Mouse (Mus musculus) midbrain, embryonic 11.5 days (tissue): ENCODE data around the gene Alx3. TPM values are rescaled to one million over a fixed set of nuclear protein-coding genes. Genes with fewer than 3 reads are reported as not detected.
A peak's percentile ranks its signal among the peaks of the same experiment; 100 is the strongest.

ENCODE experiments used
- ATAC-seq: fragments of 200-750 bp; cut with Nextera tagmentation; 2 replicates; pipeline ENCODE4 v1.8.0; 2017; ENCODE audit warnings: moderate TSS enrichment, moderate library complexity; ENCODE audit not compliant: low FRiP score
- DNase-seq: peaks from one replicate; pipeline ENCODE4 v3.0.0; 2015; ENCODE audit warnings: low spot score; ENCODE audit errors: missing footprints
- H3K27ac ChIP-seq: fragments of 300-500 bp; sonication (generic); 2 replicates; pipeline ENCODE4 v1.5.1; 2014; ENCODE audit warnings: low read depth, low read length
- H3K27me3 ChIP-seq: fragments of 300-500 bp; sonication (generic); 2 replicates; pipeline ENCODE4 v1.6.1; 2014; ENCODE audit warnings: mild to moderate bottlenecking, low read length, moderate library complexity, mixed read lengths; ENCODE audit not compliant: control insufficient read depth, insufficient read depth
- H3K36me3 ChIP-seq: fragments of 300-500 bp; sonication (generic); 2 replicates; pipeline ENCODE4 v1.6.1; 2014; ENCODE audit warnings: mild to moderate bottlenecking, low read length, moderate library complexity, mixed read lengths; ENCODE audit not compliant: control insufficient read depth, insufficient read depth
- H3K4me1 ChIP-seq: fragments of 300-500 bp; sonication (generic); 2 replicates; pipeline ENCODE4 v1.6.1; 2014; ENCODE audit warnings: low read length; ENCODE audit not compliant: control insufficient read depth, insufficient read depth
- H3K4me2 ChIP-seq: fragments of 300-500 bp; sonication (generic); 2 replicates; pipeline ENCODE4 v1.6.1; 2014; ENCODE audit warnings: mild to moderate bottlenecking, moderate library complexity
- H3K4me3 ChIP-seq: fragments of 300-500 bp; sonication (generic); 2 replicates; pipeline ENCODE4 v1.5.1; 2014; ENCODE audit warnings: low read depth, low read length
- H3K9ac ChIP-seq: fragments of 300-500 bp; sonication (generic); 2 replicates; pipeline ENCODE4 v1.6.1; 2014; ENCODE audit warnings: low read length
- H3K9me3 ChIP-seq: fragments of 300-500 bp; sonication (generic); 2 replicates; pipeline ENCODE4 v1.6.1; 2016; ENCODE audit warnings: low read length; ENCODE audit not compliant: control insufficient read depth
- WGBS: fragments of 180-500 bp; shearing (Covaris S2); extraction: QIAGEN DNeasy Blood & Tissue Kit; methylation state at CpG from one replicate; pipeline ENCODE4 v1.1.7; 2014; 5-methylcytosine and 5-hydroxymethylcytosine counted together
- polyA plus RNA-seq: library from polyadenylated mRNA; unstranded; fragments of >200 nt; fragmentation: Nextera tagmentation; extraction: Ambion mirVana; gene quantifications from 2 replicates; pipeline ENCODE4 v1.2.1, GENCODE M21; 2014

Alx3 gene
- polyA plus RNA-seq, 1 experiment from 2014 or later, result 3.3 TPM

GRCm38 (mm10) chr3:107581103-107582010 lies 13.5 kb upstream of the Alx3 start:
- H3K27me3 ChIP-seq, result peaks cover 67% of the 10 kb centered on the region
- ATAC-seq, result no peak
- no peak overlapping the region for H3K9ac ChIP-seq
- DNase-seq, result peak; percentile 91
- 3% methylated on average over 15 of the region's 15 CpGs for WGBS
- 0 out of 2 replicates have a peak, but pooled peaks cover 4% of the 10 kb centered on the region for H3K4me1 ChIP-seq
- H3K27ac ChIP-seq, result no peak overlapping the region
- H3K4me2 ChIP-seq, result no peak overlapping the region
- H3K4me3 ChIP-seq, result no peak overlapping the region
- H3K9me3 ChIP-seq, result no peaks in the 10 kb centered on the region
- H3K36me3 ChIP-seq, result no peaks in the 10 kb centered on the region

- Histone ChIP-seq H3K36me3 (no peaks in the 10 kb centered on the region), H3K27ac (no peak overlapping the region), H3K9ac (no peak overlapping the region), H3K27me3 (peaks cover 72% of the 10 kb centered on the region), H3K4me2 (peak overlapping the region; percentile 47), H3K4me1 (0 out of 2 replicates have a peak, but pooled peaks cover 4% of the 10 kb centered on the region), H3K9me3 (no peaks in the 10 kb centered on the region), H3K4me3 (peak overlapping the region; percentile 22)
- WGBS, result 2% methylated on average over 18 of the region's 18 CpGs
- peak; percentile 91 for DNase-seq
- ATAC-seq, result no peak
Observed at GRCm38 (mm10) chr3:107582130-107582874, 12.5 kb upstream of the Alx3 start.

GRCm38 (mm10) chr3:107582875-107583767 lies 11.7 kb upstream of the Alx3 start:
- no peak overlapping the region; the same call in 1 of the 2 replicates for H3K9ac ChIP-seq
- H3K36me3 ChIP-seq, result no peaks in the 10 kb centered on the region
- DNase-seq (peak; percentile 96), ATAC-seq (peak; percentile 54; the same call in 1 of the 2 replicates)
- under 1% methylated on average over 65 of the region's 65 CpGs for WGBS
- no peak overlapping the region for H3K27ac ChIP-seq
- H3K27me3 ChIP-seq, result peaks cover 72% of the 10 kb centered on the region
- H3K4me1 ChIP-seq, result 0 out of 2 replicates have a peak, but pooled peaks cover 4% of the 10 kb centered on the region
- peak overlapping the region; percentile 22 for H3K4me3 ChIP-seq
- H3K4me2 ChIP-seq, result peak overlapping the region; percentile 47
- no peaks in the 10 kb centered on the region for H3K9me3 ChIP-seq

GRCm38 (mm10) chr3:107583893-107584292 lies 10.9 kb upstream of the Alx3 start:
- WGBS, result 4% methylated on average over 1 of the region's 1 CpGs
- no peak overlapping the region for H3K4me3 ChIP-seq
- no peak overlapping the region for H3K4me2 ChIP-seq
- ATAC-seq (no peak), DNase-seq (peak; percentile 91)
- H3K9ac ChIP-seq, result no peak overlapping the region
- 0 out of 2 replicates have a peak, but pooled peaks cover 4% of the 10 kb centered on the region for H3K4me1 ChIP-seq
- H3K27me3 ChIP-seq, result peaks cover 72% of the 10 kb centered on the region
- no peak overlapping the region for H3K27ac ChIP-seq
- H3K9me3 ChIP-seq, result no peaks in the 10 kb centered on the region
- H3K36me3 ChIP-seq, result no peaks in the 10 kb centered on the region

GRCm38 (mm10) chr3:107586504-107586903 lies 8.3 kb upstream of the Alx3 start:
- WGBS, result 76% methylated on average over 6 of the region's 6 CpGs
- H3K27me3 ChIP-seq, result peaks cover 53% of the 10 kb centered on the region
- no peak overlapping the region for H3K9ac ChIP-seq
- H3K4me1 ChIP-seq, result 0 out of 2 replicates have a peak, but pooled peaks cover 4% of the 10 kb centered on the region
- H3K36me3 ChIP-seq, result no peaks in the 10 kb centered on the region
- no peak overlapping the region for H3K27ac ChIP-seq
- H3K4me2 ChIP-seq, result no peak overlapping the region
- no peak overlapping the region for H3K4me3 ChIP-seq
- H3K9me3 ChIP-seq, result no peaks in the 10 kb centered on the region
- no peak for ATAC-seq
- DNase-seq, result no peak

GRCm38 (mm10) chr3:107591612-107592011 lies 3.2 kb upstream of the Alx3 start:
- peak; percentile 75 for DNase-seq
- no peak overlapping the region for H3K9ac ChIP-seq
- no peaks in the 10 kb centered on the region for H3K36me3 ChIP-seq
- H3K27ac ChIP-seq, result no peak overlapping the region
- no peak overlapping the region for H3K4me2 ChIP-seq
- WGBS, result 74% methylated on average over 1 of the region's 1 CpGs
- no peaks in the 10 kb centered on the region for H3K9me3 ChIP-seq
- H3K27me3 ChIP-seq, result peaks cover 44% of the 10 kb centered on the region
- H3K4me3 ChIP-seq, result no peak overlapping the region
- no peak for ATAC-seq
- H3K4me1 ChIP-seq, result peaks cover 10% of the 10 kb centered on the region

GRCm38 (mm10) chr3:107593632-107594031 lies 1.2 kb upstream of the Alx3 start:
- 54% methylated on average over 2 of the region's 2 CpGs for WGBS
- peaks cover 55% of the 10 kb centered on the region for H3K27me3 ChIP-seq
- peaks cover 10% of the 10 kb centered on the region for H3K4me1 ChIP-seq
- no peak overlapping the region for H3K9ac ChIP-seq
- no peak for ATAC-seq
- H3K27ac ChIP-seq, result no peak overlapping the region
- H3K4me2 ChIP-seq, result no peak overlapping the region
- no peak overlapping the region for H3K4me3 ChIP-seq
- H3K9me3 ChIP-seq, result no peaks in the 10 kb centered on the region
- no peak for DNase-seq
- H3K36me3 ChIP-seq, result no peaks in the 10 kb centered on the region

- DNase-seq (peak; percentile 96), ATAC-seq (peak; percentile 46)
- Histone ChIP-seq H3K4me1 (peaks cover 10% of the 10 kb centered on the region), H3K9ac (peak overlapping the region; percentile 46), H3K36me3 (no peaks in the 10 kb centered on the region), H3K4me3 (peak overlapping the region; percentile 41), H3K9me3 (no peaks in the 10 kb centered on the region), H3K27me3 (peaks cover 68% of the 10 kb centered on the region), H3K27ac (no peak overlapping the region), H3K4me2 (peak overlapping the region; percentile 64)
- WGBS, result under 1% methylated on average over 50 of the region's 50 CpGs
Observed at GRCm38 (mm10) chr3:107595264-107595937, 570 bp downstream of the Alx3 start.
